Mouse (Mus musculus) liver, embryonic 14.5 days (tissue): ENCODE results near the gene Marveld3. TPM values are rescaled to one million over a fixed set of nuclear protein-coding genes. Genes with fewer than 3 reads are reported as not detected.

ENCODE experiments used
- ATAC-seq: fragments of 200-750 bp; cut with Nextera tagmentation; 2 replicates; pipeline ENCODE4 v1.8.0; 2017; ENCODE audit warnings: moderate number of reproducible peaks, mild to moderate bottlenecking, moderate library complexity; ENCODE audit not compliant: insufficient read depth
- DNase-seq, 3 experiments: peaks; one replicate each; pipeline ENCODE4 v3.0.0-alpha.2; 2012 to 2013; ENCODE audit warnings: low read depth in 3 of 3, low spot score in 3 of 3
- H3K27ac ChIP-seq: fragments of 300-500 bp; sonication (generic); 2 replicates; pipeline ENCODE4 v1.5.1; 2014; ENCODE audit warnings: moderate library complexity, mild to moderate bottlenecking, control low read depth, inconsistent platforms
- H3K27me3 ChIP-seq: fragments of 300-500 bp; sonication (generic); 2 replicates; pipeline ENCODE4 v1.6.1; 2014; ENCODE audit warnings: mild to moderate bottlenecking, low read length, moderate library complexity; ENCODE audit not compliant: control insufficient read depth, insufficient read depth
- H3K36me3 ChIP-seq: fragments of 300-500 bp; sonication (generic); replicated peaks from 2 replicates; pipeline ENCODE4 v1.6.1; 2014; ENCODE audit warnings: low read depth; ENCODE audit not compliant: control insufficient read depth, insufficient read depth
- H3K4me1 ChIP-seq, 2 experiments: fragments of 200-500 bp in 1 of 2; fragments of 300-500 bp in 1 of 2; sonication (generic) in 1 of 2; replicated peaks; 2 replicates each; pipeline ENCODE4 v1.6.1; 2012 to 2014; ENCODE audit warnings: antibody characterized with exemption in 1 of 2, inconsistent platforms in 1 of 2, low read length in 1 of 2; ENCODE audit not compliant: control insufficient read depth in 2 of 2, insufficient read depth in 2 of 2
- H3K4me2 ChIP-seq: fragments of 300-500 bp; sonication (generic); 2 replicates; pipeline ENCODE4 v1.6.1; 2014; ENCODE audit warnings: low read depth, mild to moderate bottlenecking, control low read depth, moderate library complexity
- H3K4me3 ChIP-seq, 2 experiments: fragments of 200-500 bp in 1 of 2; fragments of 300-500 bp in 1 of 2; sonication (generic) in 1 of 2; 2 replicates each; pipeline ENCODE4 v1.5.1; 2012 to 2014; ENCODE audit warnings: low read depth in 2 of 2, low read length in 2 of 2, mild to moderate bottlenecking in 2 of 2, control low read depth in 1 of 2, inconsistent platforms in 1 of 2, moderate library complexity in 1 of 2; ENCODE audit not compliant: insufficient read depth in 1 of 2
- H3K9ac ChIP-seq: fragments of 300-500 bp; sonication (generic); replicated peaks from 2 replicates; pipeline ENCODE4 v1.6.1; 2014; ENCODE audit warnings: mild to moderate bottlenecking, control low read depth, moderate library complexity
- H3K9me3 ChIP-seq: fragments of 300-500 bp; sonication (generic); 2 replicates; pipeline ENCODE4 v1.6.1; 2016; ENCODE audit warnings: low read length, mixed read lengths; ENCODE audit not compliant: control insufficient read depth
- CTCF ChIP-seq: IDR thresholded peaks from 2 replicates; pipeline ENCODE4 v1.5.1; 2016; ENCODE audit warnings: antibody characterized with exemption, low read depth, control low read depth
- EP300 ChIP-seq: IDR thresholded peaks from 2 replicates; pipeline ENCODE4 v1.6.1; 2016; ENCODE audit warnings: antibody characterized with exemption, low read depth
- WGBS: fragments of 180-500 bp; shearing (Covaris S2); extraction: QIAGEN DNeasy Blood & Tissue Kit; methylation state at CpG from one replicate; pipeline ENCODE4 v1.1.7; 2014; ENCODE audit not compliant: insufficient replicate concordance; 5-methylcytosine and 5-hydroxymethylcytosine counted together
- polyA plus RNA-seq, 2 experiments: library from polyadenylated mRNA; depleted of rRNA in 1 of 2; stranded (reverse) in 1 of 2; unstranded in 1 of 2; fragments of >200 nt; fragmentation: Nextera tagmentation in 1 of 2; extraction: Ambion mirVana in 1 of 2; gene quantifications; 2 replicates each; pipeline versions ENCODE4 v1.2.1 to v1.2.3; 2012 to 2014

The Marveld3 gene
- polyA plus RNA-seq, 2 experiments = 0.02 to 0.09 TPM

- no peak for DNase-seq
Measured at GRCm38 (mm10) chr8:109941606-109942360, 20.2 kb downstream of the Marveld3 start.

GRCm38 (mm10) chr8:109920406-109921390, 41.3 kb downstream of the Marveld3 start:
- Histone ChIP-seq H3K9ac (no peak overlapping the region), H3K27ac (no peak overlapping the region), H3K36me3 (peaks cover 29% of the 10 kb centered on the region), H3K9me3 (no peaks in the 10 kb centered on the region), H3K4me1 (no peaks in the 10 kb centered on the region), H3K27me3 (no peaks in the 10 kb centered on the region), H3K4me3 (no peak overlapping the region), H3K4me2 (no peak overlapping the region)
- 85% methylated on average over 8 of the region's 8 CpGs for WGBS
- DNase-seq (no peak), ATAC-seq (no peak)
- TF ChIP-seq EP300 = no peak
- TF ChIP-seq CTCF = no peak

More at GRCm38 (mm10) chr8:109941606-109942360, 20.2 kb downstream of the Marveld3 start:
- Histone ChIP-seq H3K36me3 (peaks cover 32% of the 10 kb centered on the region), H3K4me2 (no peak overlapping the region), H3K4me3 (no peak overlapping the region), H3K9ac (no peak overlapping the region), H3K4me1 (peaks cover 0 to 4% of the 10 kb centered on the region in 2 experiments; a peak in 1 of 4 replicates), H3K9me3 (no peaks in the 10 kb centered on the region), H3K27ac (no peak overlapping the region), H3K27me3 (no peaks in the 10 kb centered on the region)
- 78% methylated on average over 2 of the region's 2 CpGs for WGBS
- no peak for TF ChIP-seq CTCF
- TF ChIP-seq EP300 = no peak
- no peak for ATAC-seq

GRCm38 (mm10) chr8:109917277-109917676, 44.7 kb downstream of the Marveld3 start:
- Histone ChIP-seq H3K4me2 (no peak overlapping the region), H3K27me3 (no peaks in the 10 kb centered on the region), H3K4me1 (no peaks in the 10 kb centered on the region), H3K27ac (no peak overlapping the region), H3K9me3 (no peaks in the 10 kb centered on the region), H3K4me3 (no peak overlapping the region), H3K36me3 (peaks cover 44% of the 10 kb centered on the region), H3K9ac (no peak overlapping the region)
- peak; percentile 15 to 33 (median 24) for DNase-seq
- TF ChIP-seq CTCF (peak; percentile 88), EP300 (no peak)
- ATAC-seq = 0 out of 2 replicates have a peak, but pooled peaks have one; percentile 47
- 44% methylated on average over 4 of the region's 4 CpGs for WGBS

GRCm38 (mm10) chr8:109907376-109907775, 54.6 kb downstream of the Marveld3 start:
- DNase-seq (no peak), ATAC-seq (no peak)
- no peak overlapping the region for H3K9ac ChIP-seq
- H3K4me2 ChIP-seq = no peak overlapping the region
- H3K4me3 ChIP-seq = no peak overlapping the region
- no peaks in the 10 kb centered on the region for H3K27me3 ChIP-seq
- no peaks in the 10 kb centered on the region for H3K9me3 ChIP-seq
- H3K36me3 ChIP-seq = peaks cover 25% of the 10 kb centered on the region
- no peaks in the 10 kb centered on the region for H3K4me1 ChIP-seq
- 88% methylated on average over 4 of the region's 4 CpGs for WGBS
- TF ChIP-seq EP300 (no peak), CTCF (no peak)
- no peak overlapping the region for H3K27ac ChIP-seq

- Histone ChIP-seq H3K27me3 (no peaks in the 10 kb centered on the region), H3K36me3 (peaks cover 21% of the 10 kb centered on the region), H3K9ac (no peak overlapping the region), H3K27ac (no peak overlapping the region), H3K4me3 (no peak overlapping the region), H3K4me2 (no peak overlapping the region), H3K9me3 (no peaks in the 10 kb centered on the region), H3K4me1 (no peaks in the 10 kb centered on the region)
- TF ChIP-seq CTCF = no peak
- no peak for TF ChIP-seq EP300
- ATAC-seq (no peak), DNase-seq (no peak)
- WGBS = 91% methylated on average over 3 of the region's 3 CpGs
Measured at GRCm38 (mm10) chr8:109906907-109907306, 55.1 kb downstream of the Marveld3 start.
